Mouse (Mus musculus) embryonic facial prominence, embryonic 12.5 days (tissue): ENCODE data around the gene Nutf2. TPM values are rescaled to one million over a fixed set of nuclear protein-coding genes. Genes with fewer than 3 reads are reported as not detected.
"Not testable (repeated sequence)": the region's sequence is repeated elsewhere in the genome, so short reads cannot be mapped to it uniquely, and the experiment has no call there.

Experiments used
- ATAC-seq: fragments of 200-750 bp; cut with Nextera tagmentation; 2 replicates; pipeline ENCODE4 v1.8.0; 2017; ENCODE audit not compliant: insufficient number of reproducible peaks, insufficient read depth, low FRiP score, low TSS enrichment
- H3K27ac ChIP-seq: fragments of 300-500 bp; sonication (generic); 2 replicates; pipeline ENCODE4 v1.5.1; 2016; ENCODE audit warnings: mild to moderate bottlenecking
- H3K27me3 ChIP-seq: fragments of 300-500 bp; sonication (generic); 2 replicates; pipeline ENCODE4 v1.6.1; 2016; ENCODE audit warnings: mild to moderate bottlenecking, moderate library complexity
- H3K36me3 ChIP-seq: fragments of 300-500 bp; sonication (generic); 2 replicates; pipeline ENCODE4 v1.6.1; 2016; ENCODE audit warnings: mild to moderate bottlenecking
- H3K4me1 ChIP-seq: fragments of 300-500 bp; sonication (generic); 2 replicates; pipeline ENCODE4 v1.6.1; 2016
- H3K4me2 ChIP-seq: fragments of 300-500 bp; sonication (generic); replicated peaks from 2 replicates; pipeline ENCODE4 v1.6.1; 2016; ENCODE audit warnings: mild to moderate bottlenecking, moderate library complexity
- H3K4me3 ChIP-seq: fragments of 300-500 bp; sonication (generic); 2 replicates; pipeline ENCODE4 v1.5.1; 2016; ENCODE audit warnings: mild to moderate bottlenecking
- H3K9ac ChIP-seq: fragments of 300-500 bp; sonication (generic); 2 replicates; pipeline ENCODE4 v1.6.1; 2016; ENCODE audit warnings: mild to moderate bottlenecking, moderate library complexity
- H3K9me3 ChIP-seq: fragments of 300-500 bp; sonication (generic); 2 replicates; pipeline ENCODE4 v1.6.1; 2016; ENCODE audit warnings: mild to moderate bottlenecking, moderate library complexity
- WGBS: fragments of 180-500 bp; shearing (Covaris S2); methylation state at CpG from one replicate; pipeline ENCODE4 v1.1.7; 2016; 5-methylcytosine and 5-hydroxymethylcytosine counted together
- polyA plus RNA-seq: library from polyadenylated mRNA; unstranded; fragments of >200 nt; fragmentation: Nextera tagmentation; extraction: Ambion mirVana; gene quantifications from 2 replicates; pipeline ENCODE4 v1.2.1, GENCODE M21; 2016

Nutf2 gene
- 228 and 268 TPM in 2 replicates for polyA plus RNA-seq

DNA sequence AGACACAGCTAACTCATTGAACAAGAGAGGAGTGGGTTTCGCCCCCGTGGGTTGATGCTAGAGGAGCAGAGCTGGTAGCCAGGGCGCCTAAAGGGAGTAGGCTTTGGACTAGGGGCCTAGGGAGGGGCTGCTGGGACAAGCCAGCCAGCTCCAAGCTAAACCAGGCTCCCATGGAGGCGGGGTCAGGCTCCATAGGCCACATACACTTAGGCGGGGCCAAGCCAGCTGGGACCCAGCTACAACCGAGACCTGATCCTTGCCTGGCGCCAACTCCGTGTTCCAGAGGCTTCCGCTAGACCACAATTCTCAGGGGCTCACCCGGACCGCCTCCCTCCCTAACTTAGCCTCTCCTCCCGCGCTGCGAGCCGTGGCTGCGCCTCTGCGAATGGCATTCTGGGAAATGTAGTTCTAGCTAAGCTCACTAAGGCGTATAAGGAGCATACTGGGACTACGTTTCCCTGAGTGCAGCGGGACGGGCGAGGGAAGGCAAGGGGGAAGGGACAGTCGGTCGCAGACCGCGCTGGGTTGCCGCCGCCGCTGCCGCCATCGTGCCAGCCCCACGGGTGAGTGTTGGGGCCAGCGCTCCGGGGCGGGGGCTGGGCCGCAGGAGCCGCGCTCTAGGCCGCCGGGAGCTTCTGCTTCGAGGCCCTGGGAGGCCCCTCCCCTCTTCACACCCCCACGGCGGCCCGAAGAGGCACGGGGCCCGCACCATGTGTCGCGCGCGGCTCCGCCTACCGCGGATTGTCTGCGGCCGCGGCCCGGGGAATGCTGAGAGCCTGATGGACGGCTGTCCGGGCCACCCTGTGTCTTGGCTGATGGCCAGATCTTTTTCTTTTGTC is at the start of gene Nutf2:
Gene Nutf2 (plus strand): TSS at position 438 of the 839 bp plus-strand sequence.
- H3K9ac ChIP-seq = peak within 1 kb of the TSS; percentile 95
- H3K4me3 ChIP-seq = peak within 1 kb of the TSS; percentile 100
- peaks cover 22% of the 10 kb centered on the region; the same call in 1 of the 2 replicates for H3K36me3 ChIP-seq
- ATAC-seq = peak; percentile 99
- H3K4me1 ChIP-seq = peaks cover 53% of the 10 kb centered on the region
- WGBS = under 1% methylated on average over 59 of the region's 59 CpGs
- H3K9me3 ChIP-seq = no peaks in the 10 kb centered on the region
- H3K27ac ChIP-seq = peak within 1 kb of the TSS; percentile 92
- H3K27me3 ChIP-seq = no peaks in the 10 kb centered on the region
- peak within 1 kb of the TSS; percentile 89 for H3K4me2 ChIP-seq

DNA sequence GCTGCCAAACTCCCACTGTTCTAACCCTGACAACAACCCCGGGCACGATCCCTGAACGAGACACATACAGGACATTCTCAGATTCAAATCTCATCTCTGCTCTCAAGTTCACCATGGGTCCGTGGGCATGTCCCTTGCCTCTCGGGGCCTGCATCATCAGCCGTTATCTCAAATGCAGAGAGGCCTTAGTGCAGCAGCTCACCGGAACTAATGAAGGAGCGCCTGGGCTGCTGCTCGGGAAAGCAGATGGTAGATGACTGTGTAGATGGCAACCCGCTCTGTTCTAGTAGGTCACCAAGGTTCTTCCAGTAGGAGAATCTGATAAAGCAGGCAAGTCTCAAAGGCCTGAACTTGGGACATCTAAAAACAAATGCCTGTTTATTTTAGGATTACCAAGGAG is 49.3 kb upstream of the Nutf2 start:
- Histone ChIP-seq H3K9ac (no peak overlapping the region), H3K36me3 (peaks cover 6% of the 10 kb centered on the region; the same call in 1 of the 2 replicates), H3K4me2 (no peak overlapping the region), H3K27me3 (no peaks in the 10 kb centered on the region), H3K9me3 (no peaks in the 10 kb centered on the region), H3K27ac (no peak overlapping the region), H3K4me3 (no peak overlapping the region), H3K4me1 (no peaks in the 10 kb centered on the region)
- 90% methylated on average over 10 of the region's 10 CpGs for WGBS
- no peak for ATAC-seq

DNA sequence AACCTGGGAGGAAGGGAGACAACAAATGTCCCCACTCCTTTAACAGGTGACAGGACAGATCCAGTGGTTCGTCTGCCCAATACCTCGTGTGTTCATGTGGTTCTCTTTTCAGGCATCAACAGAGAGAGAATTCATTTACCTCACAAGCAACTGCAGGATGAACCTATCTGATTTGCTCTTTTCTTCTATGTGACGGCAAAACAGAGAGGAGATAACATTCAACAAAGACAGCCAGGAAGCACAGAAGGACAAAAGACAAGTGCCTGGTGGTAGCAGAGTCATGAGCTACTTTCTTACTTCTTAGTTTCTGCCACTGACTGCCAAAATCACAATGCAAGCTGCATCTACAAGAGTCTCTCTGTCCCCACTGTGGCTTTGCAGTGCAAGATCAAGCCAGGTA is 48.8 kb upstream of the Nutf2 start:
- H3K9me3 ChIP-seq = no peaks in the 10 kb centered on the region
- no peaks in the 10 kb centered on the region for H3K27me3 ChIP-seq
- H3K36me3 ChIP-seq = peaks cover 6% of the 10 kb centered on the region; the same call in 1 of the 2 replicates
- H3K27ac ChIP-seq = no peak overlapping the region
- H3K4me1 ChIP-seq = no peaks in the 10 kb centered on the region
- ATAC-seq = no peak
- 88% methylated on average over 3 of the region's 3 CpGs for WGBS
- no peak overlapping the region for H3K4me2 ChIP-seq
- H3K4me3 ChIP-seq = no peak overlapping the region
- no peak overlapping the region for H3K9ac ChIP-seq

DNA sequence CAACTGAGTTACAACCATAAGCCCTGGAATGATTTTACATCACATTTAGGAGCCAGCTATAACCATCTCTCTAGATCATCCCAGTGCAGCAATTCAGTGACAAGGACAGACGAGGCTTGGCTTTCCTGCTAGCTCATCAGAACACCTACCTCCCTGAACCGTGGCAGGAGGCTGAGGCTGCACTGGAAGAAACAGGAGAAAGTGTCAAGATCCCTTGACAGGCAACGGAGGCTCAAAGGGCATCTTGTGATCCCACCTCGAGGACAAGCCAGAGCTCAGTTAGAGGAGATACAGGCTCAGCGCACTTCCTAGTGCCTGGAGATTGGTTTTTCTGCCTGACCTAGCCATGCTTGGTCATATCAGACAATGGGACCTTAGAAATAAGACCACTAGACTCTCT is 47.9 kb upstream of the Nutf2 start:
- no peaks in the 10 kb centered on the region for H3K27me3 ChIP-seq
- H3K4me1 ChIP-seq = no peaks in the 10 kb centered on the region
- no peak overlapping the region for H3K27ac ChIP-seq
- H3K4me3 ChIP-seq = no peak overlapping the region
- H3K9ac ChIP-seq = no peak overlapping the region
- no peak for ATAC-seq
- H3K36me3 ChIP-seq = peaks cover 6% of the 10 kb centered on the region; the same call in 1 of the 2 replicates
- H3K4me2 ChIP-seq = no peak overlapping the region
- no peaks in the 10 kb centered on the region for H3K9me3 ChIP-seq
- WGBS = 91% methylated on average over 5 of the region's 5 CpGs

DNA sequence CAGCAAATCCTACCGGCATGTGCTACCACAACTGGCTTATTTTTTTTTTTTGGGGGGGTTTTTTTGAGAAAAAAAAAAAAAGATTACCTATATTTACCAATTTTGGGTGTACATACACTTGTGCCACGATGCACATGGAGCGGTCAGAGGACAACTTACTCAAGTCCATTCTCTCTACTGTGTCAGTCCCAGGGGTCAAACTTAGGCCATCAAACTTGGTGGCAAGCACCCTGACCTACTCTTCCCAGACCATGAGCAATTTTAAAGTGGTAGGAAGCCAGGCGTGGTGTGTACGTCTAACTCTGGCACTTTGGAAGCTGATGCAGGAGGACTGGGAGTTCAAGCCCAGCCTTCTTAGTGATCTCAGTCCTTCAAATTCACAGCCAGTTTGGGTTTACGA is 47.1 kb upstream of the Nutf2 start:
- Histone ChIP-seq H3K9me3 (no peaks in the 10 kb centered on the region), H3K4me2 (no peak overlapping the region), H3K4me1 (no peaks in the 10 kb centered on the region), H3K4me3 (no peak overlapping the region), H3K36me3 (peaks cover 6% of the 10 kb centered on the region; the same call in 1 of the 2 replicates), H3K9ac (no peak overlapping the region), H3K27me3 (no peaks in the 10 kb centered on the region), H3K27ac (no peak overlapping the region)
- ATAC-seq = no peak
- WGBS = 94% methylated on average over 6 of the region's 6 CpGs

DNA sequence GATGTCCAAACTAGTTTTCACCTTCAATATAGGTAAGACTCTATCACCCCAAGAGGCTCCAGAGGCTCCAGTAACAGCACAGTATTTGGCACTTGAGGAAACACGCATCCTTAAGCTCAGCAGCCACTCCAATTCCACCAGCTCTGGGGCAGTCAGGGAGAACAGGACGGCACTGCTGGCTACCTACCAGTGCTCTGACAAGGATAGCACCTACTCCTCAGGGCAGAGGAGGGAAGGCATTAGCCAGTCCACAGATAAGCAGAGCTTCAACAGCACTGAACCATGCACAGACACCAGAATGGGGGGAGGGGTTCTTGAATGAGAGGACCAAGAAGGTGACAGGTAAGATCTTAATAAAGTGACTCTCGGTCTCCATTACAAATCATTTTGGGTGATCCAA is 40.7 kb upstream of the Nutf2 start:
- Histone ChIP-seq H3K4me3 (no peak overlapping the region), H3K4me2 (no peak overlapping the region), H3K4me1 (no peaks in the 10 kb centered on the region), H3K9ac (no peak overlapping the region), H3K36me3 (peaks cover 53% of the 10 kb centered on the region), H3K27me3 (no peaks in the 10 kb centered on the region), H3K9me3 (no peaks in the 10 kb centered on the region), H3K27ac (no peak overlapping the region)
- no peak for ATAC-seq
- WGBS = 93% methylated on average over 3 of the region's 3 CpGs

DNA sequence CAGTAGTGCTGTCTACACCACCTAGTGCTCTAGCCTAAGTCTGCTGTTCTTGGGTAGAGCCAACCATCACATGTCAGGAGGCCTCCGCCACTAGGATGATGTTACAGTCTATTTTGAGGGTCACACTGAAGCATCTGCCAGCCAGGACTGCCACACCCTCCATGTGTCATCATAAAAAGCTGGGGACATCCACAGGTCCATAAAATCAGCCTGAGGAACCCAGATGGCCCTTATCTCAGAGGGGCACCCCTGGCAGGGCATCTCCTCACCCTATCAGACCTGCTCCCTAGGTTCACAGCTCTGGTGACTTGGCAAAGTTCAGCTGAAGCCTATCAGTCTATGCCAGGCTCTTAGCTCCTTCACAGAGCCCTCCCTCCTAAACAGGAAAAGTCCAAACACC is 39.5 kb upstream of the Nutf2 start:
- 93% methylated on average over 1 of the region's 1 CpGs for WGBS
- ATAC-seq = no peak
- H3K36me3 ChIP-seq = peaks cover 63% of the 10 kb centered on the region

DNA sequence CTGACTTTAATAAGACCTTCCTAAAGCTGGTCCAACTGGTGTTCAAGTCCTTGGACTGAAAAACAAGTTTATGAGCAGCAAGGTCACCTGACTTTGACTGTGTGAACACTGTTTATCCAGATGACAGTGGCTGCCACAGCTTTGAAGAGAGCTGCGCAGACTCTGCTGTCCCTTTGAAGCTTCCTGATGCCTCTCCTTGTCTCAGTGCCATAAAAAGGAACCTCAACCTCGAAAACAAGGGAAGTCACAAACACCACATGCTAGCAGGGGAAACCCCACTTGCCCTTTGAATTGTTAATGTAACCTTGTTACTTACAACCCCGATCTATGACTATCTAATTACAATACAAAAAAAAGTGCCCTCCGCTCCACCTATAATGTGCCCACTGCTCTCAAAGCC is 34.9 kb upstream of the Nutf2 start:
- Histone ChIP-seq H3K4me3 (peak overlapping the region; percentile 91), H3K4me1 (peaks cover 12% of the 10 kb centered on the region), H3K9ac (peak overlapping the region; percentile 91), H3K27me3 (no peaks in the 10 kb centered on the region), H3K4me2 (peak overlapping the region; percentile 88), H3K9me3 (no peaks in the 10 kb centered on the region), H3K27ac (no peak overlapping the region), H3K36me3 (peaks cover 45% of the 10 kb centered on the region)
- WGBS = 85% methylated on average over 4 of the region's 4 CpGs
- ATAC-seq = no peak

More for the DNA sequence above, 39.5 kb upstream of the Nutf2 start:
- no peak overlapping the region for H3K4me3 ChIP-seq
- peaks cover 3% of the 10 kb centered on the region for H3K4me1 ChIP-seq
- H3K9ac ChIP-seq = no peak overlapping the region
- H3K9me3 ChIP-seq = no peaks in the 10 kb centered on the region
- H3K27ac ChIP-seq = no peak overlapping the region
- H3K4me2 ChIP-seq = no peak overlapping the region
- no peaks in the 10 kb centered on the region for H3K27me3 ChIP-seq

DNA sequence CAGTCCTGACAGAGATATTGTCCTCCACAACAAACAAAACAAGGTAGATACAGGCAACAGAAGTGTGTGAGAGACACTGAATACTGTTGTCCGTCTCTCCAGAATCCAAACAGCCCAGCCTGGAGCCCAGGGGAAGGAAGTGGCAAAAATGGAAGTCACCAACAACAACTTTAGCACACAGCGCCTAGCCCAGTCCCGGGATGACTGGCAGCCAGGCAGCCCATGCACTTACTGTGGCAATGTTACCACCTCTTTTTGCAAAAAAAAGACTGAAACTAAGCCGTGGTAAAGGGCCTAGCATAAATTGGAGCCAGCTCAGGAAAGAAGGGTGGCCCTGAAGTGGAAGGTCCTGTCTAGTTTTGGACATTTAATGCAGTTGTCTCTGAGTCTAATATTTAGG is 34.0 kb upstream of the Nutf2 start:
- peaks cover 12% of the 10 kb centered on the region for H3K4me1 ChIP-seq
- no peaks in the 10 kb centered on the region for H3K27me3 ChIP-seq
- peak overlapping the region; percentile 91 for H3K9ac ChIP-seq
- H3K9me3 ChIP-seq = no peaks in the 10 kb centered on the region
- H3K4me2 ChIP-seq = peak overlapping the region; percentile 88
- H3K27ac ChIP-seq = peak overlapping the region; percentile 61; the same call in 1 of the 2 replicates
- peak overlapping the region; percentile 91 for H3K4me3 ChIP-seq
- peaks cover 36% of the 10 kb centered on the region for H3K36me3 ChIP-seq
- 6% methylated on average over 4 of the region's 4 CpGs for WGBS
- ATAC-seq = no peak

DNA sequence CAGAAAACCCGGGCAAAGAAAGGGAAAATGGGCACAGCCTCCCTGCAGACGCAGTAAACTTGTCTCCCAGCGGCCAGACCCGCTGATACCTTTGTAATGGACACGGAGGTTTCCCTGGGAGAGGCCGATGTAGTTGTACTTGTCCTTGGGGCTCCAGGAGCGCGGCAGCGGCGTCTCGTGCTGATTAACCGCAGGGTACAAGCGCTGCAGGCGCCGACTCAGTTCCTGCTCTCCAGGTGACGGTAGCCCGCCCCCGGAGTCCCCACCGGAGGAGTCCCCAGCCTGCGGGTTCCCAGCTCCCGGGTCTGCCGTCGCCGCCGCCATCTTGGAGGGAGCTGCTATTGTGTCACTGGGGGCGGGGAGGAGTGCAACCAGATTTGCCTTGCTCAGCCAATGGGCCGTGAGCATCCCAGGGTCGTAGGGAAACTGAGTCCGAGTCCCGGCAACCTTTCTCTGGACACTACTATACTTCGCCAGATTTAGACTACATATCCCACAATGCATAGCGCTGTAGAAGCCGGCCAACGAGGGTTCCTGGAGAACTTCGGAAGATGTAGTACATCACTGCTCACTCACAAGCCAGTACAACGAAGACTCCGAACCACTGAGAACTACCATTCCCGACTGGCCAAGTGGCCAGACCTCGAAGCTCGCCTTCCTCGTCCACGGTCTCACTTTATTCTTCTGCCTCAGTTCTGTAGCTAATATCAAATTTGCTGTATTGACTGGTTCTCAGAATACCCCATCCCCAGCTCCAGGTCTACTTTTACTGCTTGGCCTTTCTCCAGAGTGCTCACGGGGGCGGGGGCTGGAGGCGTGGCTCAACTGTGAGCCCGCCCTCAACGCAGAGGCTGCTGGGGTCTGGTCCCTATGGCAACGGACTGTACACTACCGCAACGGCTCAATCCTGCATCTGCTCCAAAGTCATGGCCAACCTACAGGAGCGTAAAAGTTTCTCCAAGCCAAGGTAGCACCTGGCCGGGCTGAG is 33.2 kb upstream of the Nutf2 start, which contains the start of the genes Ranbp10 and Tsnaxip1:
Gene Ranbp10 (minus strand): TSS at position 490 of the 988 bp plus-strand sequence.
Gene Tsnaxip1 (plus strand): TSS at position 871 of the 988 bp plus-strand sequence.
- WGBS = under 1% methylated on average over 52 of the region's 52 CpGs
- Histone ChIP-seq H3K27ac (peak within 1 kb of the TSS; percentile 61), H3K4me3 (peak within 1 kb of the TSS; percentile 91), H3K4me2 (peak within 1 kb of the TSS; percentile 88), H3K9ac (peak within 1 kb of the TSS; percentile 91), H3K9me3 (no peaks in the 10 kb centered on the region), H3K36me3 (peaks cover 28% of the 10 kb centered on the region), H3K27me3 (no peaks in the 10 kb centered on the region), H3K4me1 (peaks cover 12% of the 10 kb centered on the region)
- ATAC-seq = peak; percentile 99

DNA sequence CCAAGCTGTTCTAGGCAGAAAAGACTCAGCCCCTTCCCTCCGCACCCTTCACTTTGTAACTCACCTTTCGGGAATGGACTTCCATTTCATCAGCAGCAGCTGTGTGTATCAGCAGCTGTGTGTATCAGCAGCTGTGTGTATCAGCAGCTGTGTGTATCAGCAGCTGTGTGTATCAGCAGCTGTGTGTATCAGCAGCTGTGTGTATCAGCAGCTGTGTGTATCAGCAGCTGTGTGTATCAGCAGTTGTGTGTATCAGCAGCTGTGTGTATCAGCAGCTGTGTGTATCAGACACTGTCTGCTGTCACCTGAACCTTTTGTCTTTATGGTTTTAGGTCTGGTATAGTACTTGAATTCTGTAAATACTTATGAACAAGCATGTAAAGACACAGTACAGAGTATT is 26.6 kb upstream of the Nutf2 start:
- not testable (repeated sequence) for H3K36me3 ChIP-seq, H3K9me3 ChIP-seq, H3K4me3 ChIP-seq, H3K4me2 ChIP-seq, ATAC-seq, H3K27ac ChIP-seq, H3K27me3 ChIP-seq, H3K4me1 ChIP-seq, H3K9ac ChIP-seq
- WGBS = 80% methylated on average over 2 of the region's 2 CpGs
